Mouse (Mus musculus) CH12.LX (cell line): ENCODE measurements around the gene Otor. TPM values are rescaled to one million over a fixed set of nuclear protein-coding genes. Genes with fewer than 3 reads are reported as not detected.
A peak's percentile ranks its signal among the peaks of the same experiment; 100 is the strongest.

Experiments
- DNase-seq: peaks from one replicate; pipeline ENCODE4 v3.0.0-alpha.2; 2013; ENCODE audit errors: extremely low read depth
- H3K27ac ChIP-seq: 2 replicates; pipeline ENCODE4 v1.5.1; 2012; ENCODE audit warnings: low read depth, mild to moderate bottlenecking, control low read depth, moderate library complexity; ENCODE audit not compliant: insufficient read depth
- H3K27me3 ChIP-seq: replicated peaks from 2 replicates; pipeline ENCODE3; 2012; ENCODE audit warnings: inconsistent platforms
- H3K36me3 ChIP-seq, 2 experiments: replicated peaks in 1 of 2; 2 replicates each; pipeline versions ENCODE3 to v1.6.1; 2012; ENCODE audit warnings: inconsistent platforms in 1 of 2, low read length in 1 of 2, mild to moderate bottlenecking in 1 of 2, mixed read lengths in 1 of 2, moderate library complexity in 1 of 2; ENCODE audit not compliant: control insufficient read depth in 1 of 2, insufficient read depth in 1 of 2
- H3K4me1 ChIP-seq, 2 experiments: 2 replicates each; pipeline ENCODE4 v1.6.1; 2012; ENCODE audit warnings: inconsistent platforms in 1 of 2, moderate library complexity in 1 of 2; ENCODE audit not compliant: insufficient read depth in 2 of 2, control insufficient read depth in 1 of 2
- H3K4me2 ChIP-seq: 2 replicates; pipeline ENCODE4 v1.6.1; 2012; ENCODE audit warnings: low read depth, mild to moderate bottlenecking, control low read depth; ENCODE audit not compliant: poor library complexity, insufficient read depth, severe bottlenecking
- H3K4me3 ChIP-seq, 3 experiments: fragments of 150-350 bp in 1 of 3; sonication (generic) in 1 of 3; replicated peaks in 1 of 3; 2 replicates each; pipeline versions ENCODE3 to v1.5.1; 2011 to 2012; ENCODE audit warnings: low read depth in 2 of 3, low read length in 2 of 3, mild to moderate bottlenecking in 2 of 3, moderate library complexity in 2 of 3, control low read depth in 1 of 3, improper control_type of control experiment in 1 of 3, inconsistent platforms in 1 of 3, mixed read lengths in 1 of 3; ENCODE audit not compliant: poor library complexity in 1 of 3
- H3K79me2 ChIP-seq: replicated peaks from 2 replicates; pipeline ENCODE4 v1.6.1; 2012; ENCODE audit warnings: mild to moderate bottlenecking, moderate library complexity; ENCODE audit not compliant: control insufficient read depth, poor library complexity, insufficient read depth, severe bottlenecking; ENCODE audit errors: extremely low read depth
- H3K9ac ChIP-seq: 2 replicates; pipeline ENCODE4 v1.6.1; 2012; ENCODE audit warnings: low read depth, mild to moderate bottlenecking, control low read depth, moderate library complexity; ENCODE audit not compliant: insufficient read depth
- H3K9me3 ChIP-seq: replicated peaks from 2 replicates; pipeline ENCODE3; 2012; ENCODE audit warnings: low read length, inconsistent platforms, mixed read lengths
- BHLHE40 ChIP-seq: IDR thresholded peaks from 2 replicates; pipeline ENCODE4 v1.6.1; 2011; ENCODE audit warnings: mild to moderate bottlenecking, low read depth, low read length, improper control_type of control experiment
- CHD1 ChIP-seq: IDR thresholded peaks from 2 replicates; pipeline ENCODE4 v1.6.1; 2012; ENCODE audit warnings: low read depth, low read length, improper control_type of control experiment, inconsistent platforms
- ELF1 ChIP-seq: IDR thresholded peaks from 2 replicates; pipeline ENCODE4 v1.6.1; 2014; ENCODE audit warnings: low read depth, mild to moderate bottlenecking, inconsistent platforms, low read length, improper control_type of control experiment
- EP300 ChIP-seq: IDR thresholded peaks from 2 replicates; pipeline ENCODE4 v1.6.1; 2011; ENCODE audit warnings: low read length, improper control_type of control experiment
- ETS1 ChIP-seq: conservative IDR thresholded peaks from 2 replicates; pipeline ENCODE4 v1.6.1; 2012; ENCODE audit warnings: low read depth, mild to moderate bottlenecking, inconsistent platforms, low read length, improper control_type of control experiment, moderate library complexity
- GABPA ChIP-seq: IDR thresholded peaks from 2 replicates; pipeline ENCODE4 v1.6.1; 2012; ENCODE audit warnings: low read depth, low read length, improper control_type of control experiment, inconsistent platforms; ENCODE audit not compliant: insufficient replicate concordance
- IRF4 ChIP-seq: IDR thresholded peaks from 2 replicates; pipeline ENCODE4 v1.6.1; 2014; ENCODE audit warnings: low read depth, mild to moderate bottlenecking, inconsistent platforms, low read length, improper control_type of control experiment
- JUN ChIP-seq: IDR thresholded peaks from 2 replicates; pipeline ENCODE4 v1.6.1; 2011; ENCODE audit warnings: low read depth, mild to moderate bottlenecking, low read length, improper control_type of control experiment, moderate library complexity; ENCODE audit not compliant: insufficient read depth
- JUND ChIP-seq: conservative IDR thresholded peaks from 2 replicates; pipeline ENCODE4 v1.6.1; 2011; ENCODE audit warnings: low read depth, low read length, improper control_type of control experiment
- KAT2A ChIP-seq: IDR thresholded peaks from 2 replicates; pipeline ENCODE4 v1.6.1; 2012; ENCODE audit warnings: low read length, improper control_type of control experiment, inconsistent platforms; ENCODE audit not compliant: insufficient replicate concordance
- MAFK ChIP-seq: IDR thresholded peaks from 2 replicates; pipeline ENCODE4 v1.6.1; 2011; ENCODE audit warnings: low read length, improper control_type of control experiment; ENCODE audit not compliant: insufficient replicate concordance
- MAX ChIP-seq: IDR thresholded peaks from 2 replicates; pipeline ENCODE4 v1.6.1; 2011; ENCODE audit warnings: low read length, improper control_type of control experiment
- MAZ ChIP-seq: IDR thresholded peaks from 2 replicates; pipeline ENCODE4 v1.6.1; 2012; ENCODE audit warnings: low read depth, mild to moderate bottlenecking, inconsistent platforms, low read length, improper control_type of control experiment, moderate library complexity
- NELFE ChIP-seq: IDR thresholded peaks from 2 replicates; pipeline ENCODE4 v1.6.1; 2011; ENCODE audit warnings: low read depth, low read length, improper control_type of control experiment
- POLR2AphosphoS2 ChIP-seq: IDR thresholded peaks from 2 replicates; pipeline ENCODE4 v1.6.1; 2011; ENCODE audit warnings: low read depth, low read length, improper control_type of control experiment
- TCF12 ChIP-seq: IDR thresholded peaks from 2 replicates; pipeline ENCODE4 v1.6.1; 2014; ENCODE audit warnings: low read depth, mild to moderate bottlenecking, inconsistent platforms, low read length, improper control_type of control experiment
- USF1 ChIP-seq: IDR thresholded peaks from 2 replicates; pipeline ENCODE4 v1.6.1; 2014; ENCODE audit warnings: low read depth, mild to moderate bottlenecking, inconsistent platforms, low read length, improper control_type of control experiment
- USF2 ChIP-seq: conservative IDR thresholded peaks from 2 replicates; pipeline ENCODE4 v1.6.1; 2011; ENCODE audit warnings: low read depth, low read length, improper control_type of control experiment
- ZC3H11A ChIP-seq: IDR thresholded peaks from 2 replicates; pipeline ENCODE4 v1.6.1; 2012; ENCODE audit warnings: low read depth, mild to moderate bottlenecking, inconsistent platforms, low read length, improper control_type of control experiment
- ZKSCAN1 ChIP-seq: IDR thresholded peaks from 2 replicates; pipeline ENCODE4 v1.6.1; 2012; ENCODE audit warnings: low read depth, inconsistent platforms, low read length, improper control_type of control experiment, borderline replicate concordance
- ZMIZ1 ChIP-seq: IDR thresholded peaks from 2 replicates; pipeline ENCODE4 v1.6.1; 2012; ENCODE audit warnings: low read depth, mild to moderate bottlenecking, inconsistent platforms, low read length, improper control_type of control experiment
- dilution Hi-C: fragments of 300-500 bp; cut with MboI; formaldehyde crosslinking; loops from 2 replicates; pipeline ENCODE4 v1.14.3; 2020; ENCODE audit warnings: low sequenced_read_pairs; ENCODE audit not compliant: extremely low pct_unique_long_range_greater_than_20kb, extremely low pct_ligation_motif_present
- in situ Hi-C: fragments of 300-500 bp; cut with MboI; formaldehyde crosslinking; loops from 3 replicates; pipeline ENCODE4 v1.14.3; 2019; ENCODE audit warnings: low sequenced_read_pairs, low pct_ligation_motif_present, low pct_unique_long_range_greater_than_20kb, mixed read lengths
- polyA plus RNA-seq: library from polyadenylated mRNA; unstranded; fragments of >175 nt; gene quantifications from 2 replicates; pipeline ENCODE4 v1.2.1, GENCODE M21; 2012; ENCODE audit warnings: low read depth; ENCODE audit not compliant: insufficient read length
- total RNA-seq, 2 experiments: library from RNA; depleted of rRNA; stranded (reverse); fragments of 300-350 nt in 1 of 2; fragments of >200 nt in 1 of 2; gene quantifications; 2 replicates each; pipeline ENCODE4 v1.2.3; 2012 to 2014

Otor gene
- total and polyA plus RNA-seq, 3 experiments: not detected

DNA sequence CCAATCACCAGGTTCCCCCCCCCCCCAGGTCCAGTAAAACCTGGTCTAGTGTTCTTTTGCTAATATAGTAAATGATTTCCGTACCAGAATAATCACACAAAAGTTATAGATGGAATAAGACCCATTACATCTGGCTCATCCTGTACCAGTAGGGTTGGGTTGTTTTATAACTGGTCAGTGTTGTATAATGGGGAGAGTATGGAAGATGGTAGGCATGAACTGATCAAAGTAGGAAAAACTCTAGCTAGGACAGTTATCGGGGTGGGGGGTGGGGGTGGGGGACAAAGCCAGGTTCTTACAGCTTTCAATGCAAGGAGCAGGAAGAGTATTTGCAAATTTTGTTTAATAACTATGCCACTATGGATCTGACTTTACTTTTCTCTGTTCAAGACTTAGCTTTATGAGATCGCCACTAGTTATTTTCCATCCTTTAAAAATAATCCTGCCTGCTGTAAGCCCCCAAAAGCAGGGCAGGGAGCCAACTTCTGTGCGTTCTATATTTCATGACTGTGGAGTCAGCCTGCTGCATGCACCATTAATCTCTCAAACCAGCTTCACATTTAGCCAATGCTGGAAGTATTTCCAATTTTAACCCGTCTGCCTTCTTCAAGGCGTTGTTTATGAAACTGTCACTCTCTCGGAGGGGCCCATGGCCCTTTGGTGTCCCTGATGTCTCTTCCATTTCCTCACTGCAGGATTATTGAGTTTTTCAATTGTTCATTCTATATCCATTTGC is 43.8 kb upstream of the Otor start:
- no peak for DNase-seq
- TF ChIP-seq MAFK (no peak), JUN (no peak), KAT2A (no peak), GABPA (no peak), USF1 (no peak)
- Histone ChIP-seq H3K36me3 (no peaks in the 10 kb centered on the region), H3K27me3 (peaks cover 8% of the 10 kb centered on the region), H3K4me3 (no peak overlapping the region), H3K79me2 (no peaks in the 10 kb centered on the region), H3K27ac (no peak overlapping the region), H3K9me3 (no peaks in the 10 kb centered on the region), H3K4me1 (peaks cover 0 to 10% of the 10 kb centered on the region in 2 experiments; a peak in 2 of 4 replicates), H3K9ac (no peak overlapping the region), H3K4me2 (peak overlapping the region; percentile 78)
- in situ Hi-C loops: no loop called here
- dilution Hi-C loops: no loop called here

DNA sequence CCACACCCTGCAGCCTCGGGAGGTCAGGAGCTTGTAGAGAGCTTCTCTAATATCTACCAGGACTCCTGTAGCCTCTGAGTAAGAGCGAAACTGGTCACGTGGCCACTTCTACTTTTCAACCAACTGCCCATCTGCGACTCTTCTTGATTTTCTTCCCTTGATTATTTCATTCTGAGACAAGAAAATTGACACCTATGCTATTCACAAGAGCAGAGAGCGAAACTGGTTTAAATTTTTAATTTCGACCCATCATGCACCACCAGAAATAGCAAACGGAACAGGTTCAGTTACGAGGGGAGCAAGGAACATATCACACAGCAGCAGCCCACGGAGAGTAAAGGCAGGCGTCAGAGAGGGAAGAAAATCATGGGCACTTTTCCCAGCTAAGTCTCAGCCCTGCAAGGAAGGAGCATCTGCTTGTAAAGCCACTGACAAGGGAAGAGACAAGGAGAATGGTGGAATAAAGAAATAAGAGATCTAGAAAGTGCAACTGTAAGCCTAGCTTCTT is 43.1 kb upstream of the Otor start:
- no peaks in the 10 kb centered on the region for H3K79me2 ChIP-seq
- peak; percentile 63 for DNase-seq
- dilution Hi-C loops (no loop called here), in situ Hi-C loops (no loop called here)
- H3K4me2 ChIP-seq: peak overlapping the region; percentile 78
- no peaks in the 10 kb centered on the region for H3K36me3 ChIP-seq
- H3K9ac ChIP-seq: no peak overlapping the region
- peaks cover 0 to 10% of the 10 kb centered on the region in 2 experiments; a peak in 2 of 4 replicates for H3K4me1 ChIP-seq
- peak overlapping the region in 1 of 3 experiments; percentile 23 for H3K4me3 ChIP-seq
- TF ChIP-seq TCF12 (no peak), NELFE (no peak), CHD1 (no peak), USF2 (peak; percentile 93), KAT2A (no peak), IRF4 (peak; percentile 92), ETS1 (no peak), ZKSCAN1 (no peak), POLR2AphosphoS2 (no peak), BHLHE40 (peak; percentile 93), ZC3H11A (no peak), MAFK (no peak), MAZ (no peak), MAX (peak; percentile 91), EP300 (peak; percentile 57), ZMIZ1 (no peak), JUN (peak; percentile 73), USF1 (peak; percentile 90), ELF1 (no peak), GABPA (no peak), JUND (peak; percentile 87)
- H3K27ac ChIP-seq: no peak overlapping the region
- H3K9me3 ChIP-seq: no peaks in the 10 kb centered on the region
- peaks cover 8% of the 10 kb centered on the region for H3K27me3 ChIP-seq
